Mouse (Mus musculus) cerebellum, adult 8-10 months (tissue): ENCODE measurements around the gene Met.

Source experiments
- DNase-seq: peaks from one replicate; pipeline ENCODE4 v3.0.0; 2022

The Met gene

GRCm38 (mm10) chr6:17554263-17554662 is 90.7 kb downstream of the Met start:
- DNase-seq: no peak

- DNase-seq: no peak
These were observed 91.2 kb downstream of the Met start for GRCm38 (mm10) chr6:17554757-17555156.

DNA sequence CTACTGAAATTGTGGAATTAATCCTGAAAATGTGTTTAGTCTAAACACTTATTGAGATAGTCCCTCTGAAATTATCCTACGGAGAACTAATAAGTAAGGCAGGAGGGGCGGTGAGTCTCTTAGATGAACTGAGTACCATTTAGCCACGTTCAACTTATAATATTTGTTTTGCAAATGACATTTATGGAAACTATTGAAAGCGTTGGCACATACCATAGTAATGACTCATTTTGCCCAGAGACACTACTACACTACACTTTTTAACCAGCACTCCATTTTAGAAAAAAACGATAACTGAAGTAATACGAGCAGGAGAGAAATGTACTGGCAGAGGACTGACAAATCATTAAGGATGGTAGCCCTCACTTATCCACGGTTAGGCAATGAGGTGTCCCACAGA is 92.1 kb downstream of the Met start:
- DNase-seq: no peak

DNA sequence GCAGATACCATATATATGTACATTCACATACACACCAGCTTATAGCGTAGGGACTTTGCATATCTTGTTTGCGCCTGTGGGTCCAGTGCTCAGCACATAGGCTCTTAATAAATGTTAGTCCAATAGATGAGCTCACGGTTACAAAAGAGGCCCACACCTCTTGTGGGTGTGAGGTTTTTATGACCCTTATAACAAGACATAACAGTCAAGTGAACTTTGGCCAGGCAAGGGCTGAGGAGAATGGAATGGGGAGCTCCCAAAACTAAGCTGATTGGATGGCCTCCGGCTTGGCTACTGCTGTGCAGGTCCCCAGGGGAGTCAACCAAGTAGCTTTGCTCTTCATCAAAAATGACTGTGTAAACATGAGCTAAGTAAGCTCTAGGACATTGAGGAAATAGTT is 96.1 kb downstream of the Met start:
- no peak for DNase-seq

- no peak for DNase-seq
These were observed 97.7 kb downstream of the Met start for GRCm38 (mm10) chr6:17561347-17561746.

GRCm38 (mm10) chr6:17561886-17562285 is 98.3 kb downstream of the Met start:
- DNase-seq: no peak

DNA sequence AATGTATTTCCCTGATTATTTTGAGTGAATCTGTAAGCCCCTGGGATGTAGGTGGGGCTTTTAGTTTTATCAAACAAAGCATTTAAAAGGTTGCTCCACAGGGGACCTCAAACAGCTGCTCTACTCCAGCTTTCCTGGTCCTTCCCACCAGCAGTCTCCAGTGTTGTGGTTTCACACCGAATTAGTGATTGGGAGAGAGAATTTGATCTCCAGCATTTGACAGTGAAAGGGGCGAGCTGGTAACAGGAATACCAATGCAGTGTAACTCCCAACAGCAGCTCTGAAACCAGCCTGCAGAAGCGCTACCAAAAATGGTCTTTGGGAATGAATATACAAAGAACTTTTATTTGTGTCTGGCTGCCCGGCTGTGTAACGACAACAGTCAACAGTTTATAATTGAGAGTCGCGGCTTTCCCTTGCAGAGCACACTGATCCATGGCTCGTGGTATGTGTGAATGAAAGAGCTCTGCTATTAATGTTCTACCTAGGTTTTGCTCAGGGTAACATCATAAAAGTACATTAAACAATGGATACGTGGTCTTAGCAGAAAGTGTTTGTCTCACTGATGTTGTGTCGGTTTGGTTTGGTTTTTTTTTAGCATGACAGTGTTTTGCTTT is 99.0 kb downstream of the Met start:
- no peak for DNase-seq

DNA sequence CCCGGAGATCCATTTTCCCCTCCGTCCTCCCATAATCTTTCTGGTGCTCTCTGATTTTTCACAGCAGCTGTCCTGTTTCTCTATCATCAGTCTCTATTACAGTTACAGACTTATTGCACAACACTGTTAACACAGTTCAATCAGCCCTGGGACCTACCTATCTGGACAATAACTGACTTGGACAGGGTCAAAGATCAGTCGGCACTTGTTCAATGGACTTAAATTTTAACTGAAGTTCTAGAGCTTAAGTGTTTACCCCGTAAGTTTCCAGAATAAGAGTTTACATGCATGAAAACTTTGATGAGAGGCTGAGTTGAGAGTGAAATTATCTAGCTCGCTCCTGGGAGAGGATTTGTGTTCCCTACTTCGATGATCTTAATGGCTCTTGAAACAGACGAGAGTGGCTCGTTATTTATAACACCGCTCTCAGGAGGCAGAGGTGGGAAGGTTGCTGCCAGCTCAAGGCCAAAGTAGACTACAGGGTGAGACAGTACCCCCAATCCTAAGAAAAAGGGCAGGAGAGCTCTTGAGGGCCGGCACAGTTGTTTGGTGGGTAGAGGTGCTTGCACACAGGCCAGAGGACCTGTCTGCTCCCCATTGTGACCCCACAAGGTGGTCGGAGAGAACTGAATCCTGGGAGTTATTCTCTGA is 105.2 kb downstream of the Met start:
- no peak for DNase-seq

- DNase-seq: no peak
These were observed 109.6 kb downstream of the Met start for GRCm38 (mm10) chr6:17573227-17573626.

- no peak for DNase-seq
These were observed 110.1 kb downstream of the Met start for GRCm38 (mm10) chr6:17573732-17574131.

DNA sequence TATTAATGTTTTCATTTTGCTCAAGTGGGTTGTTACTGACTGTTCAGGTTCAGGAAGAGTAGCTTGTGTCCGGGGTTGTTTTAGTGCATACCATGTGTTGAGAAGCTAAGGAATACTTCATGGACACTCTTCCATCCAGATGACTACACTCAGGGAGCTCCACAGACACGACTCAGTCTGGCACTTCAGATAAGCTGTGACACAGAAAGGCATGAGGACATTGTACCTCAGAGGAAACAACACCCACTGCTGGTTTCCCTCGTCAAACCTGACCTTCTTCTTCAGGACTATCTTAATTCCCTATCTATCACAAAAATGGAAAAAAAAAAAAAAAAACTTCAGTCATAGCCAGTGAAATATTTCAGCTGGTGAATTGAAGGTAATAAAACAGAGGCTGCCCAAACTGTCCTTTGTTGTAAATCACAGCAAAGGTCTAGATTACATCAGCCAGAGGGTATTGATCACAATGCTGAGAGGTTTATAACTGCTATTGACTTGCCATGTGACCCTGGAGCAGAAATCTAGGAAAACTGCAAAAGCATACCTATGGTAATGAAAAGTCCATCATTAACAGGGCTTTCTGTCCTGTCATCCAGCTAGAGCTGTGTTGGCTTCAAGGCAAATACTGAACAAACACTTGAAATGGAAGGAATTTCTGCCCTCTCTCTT is 114.6 kb downstream of the Met start:
- no peak for DNase-seq

- no peak for DNase-seq
These were observed 116.7 kb downstream of the Met start for GRCm38 (mm10) chr6:17580349-17580748.

- DNase-seq: peak; percentile 10
These were observed 120.4 kb downstream of the Met start for GRCm38 (mm10) chr6:17583982-17584381.

GRCm38 (mm10) chr6:17589049-17589952 is 125.7 kb downstream of the Met start:
- DNase-seq: peak; percentile 63

GRCm38 (mm10) chr6:17589953-17590627 is 126.5 kb downstream of the Met start:
- DNase-seq: no peak

GRCm38 (mm10) chr6:17593971-17594370 is 130.4 kb downstream of the Met start:
- no peak for DNase-seq

- no peak for DNase-seq
These were observed 132.3 kb downstream of the Met start for GRCm38 (mm10) chr6:17595712-17596462.

DNA sequence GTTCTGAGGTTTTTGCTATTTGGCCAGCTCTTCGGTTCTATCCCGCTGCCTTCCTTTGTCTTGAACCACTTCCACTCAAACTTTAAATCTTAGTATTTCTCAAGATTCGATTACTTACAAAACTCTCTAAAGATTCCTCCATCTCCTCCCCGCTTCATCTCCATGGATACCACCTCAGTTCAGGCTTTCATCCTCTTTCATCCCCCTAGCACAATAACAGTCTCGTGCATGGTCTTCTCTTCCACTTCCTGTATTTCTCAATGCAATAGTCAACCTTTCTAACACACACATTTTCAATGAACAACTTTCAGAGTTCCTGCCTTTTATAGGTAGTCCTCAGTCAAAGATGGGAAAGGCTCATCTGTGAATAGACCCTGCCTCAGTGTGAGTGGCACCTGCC is 135.8 kb downstream of the Met start:
- no peak for DNase-seq

GRCm38 (mm10) chr6:17601526-17601925 is 137.9 kb downstream of the Met start:
- no peak for DNase-seq

DNA sequence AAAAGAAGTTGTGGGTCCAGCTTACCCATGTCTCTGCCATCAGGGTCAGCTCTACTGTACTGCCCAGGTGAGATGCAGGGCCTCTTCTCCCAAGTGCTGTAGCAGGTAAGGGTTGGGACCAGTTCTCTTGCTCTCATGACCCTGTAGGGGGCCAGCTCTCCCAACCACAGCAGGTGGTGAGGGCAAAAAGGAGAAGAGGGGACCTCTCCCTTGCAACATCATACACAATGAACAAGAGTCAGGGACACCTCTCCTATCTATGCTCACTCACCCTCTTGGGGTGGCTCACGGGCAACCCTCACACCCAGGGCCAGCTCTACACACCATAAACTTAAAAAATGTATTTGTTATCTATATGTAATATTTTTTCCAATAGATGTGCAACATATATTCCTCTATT is 143.3 kb downstream of the Met start:
- no peak for DNase-seq

GRCm38 (mm10) chr6:17611352-17612010 is 147.9 kb downstream of the Met start:
- no peak for DNase-seq
